Mouse (Mus musculus) stomach, postnatal 0 days (tissue): ENCODE measurements at regions not wholly inside any gene's neighbourhood (a gene's known extent, or its start where the extent isn't known, plus 50 kb on each side); places are given as distances from the start of the nearest gene placed in this dataset.

Experiments used
- ATAC-seq: fragments of 200-750 bp; cut with Nextera tagmentation; 2 replicates; pipeline ENCODE4 v1.8.0; 2017; ENCODE audit not compliant: low FRiP score, low TSS enrichment
- DNase-seq: peaks from one replicate; pipeline ENCODE4 v3.0.0-alpha.2; 2016; ENCODE audit warnings: low spot score
- H3K27ac ChIP-seq: fragments of 300-500 bp; sonication (generic); replicated peaks from 2 replicates; pipeline ENCODE4 v1.5.1; 2014; ENCODE audit warnings: mild to moderate bottlenecking, control low read depth
- H3K27me3 ChIP-seq: fragments of 300-500 bp; sonication (generic); 2 replicates; pipeline ENCODE4 v1.6.1; 2014; ENCODE audit warnings: low read length; ENCODE audit not compliant: control insufficient read depth, insufficient read depth
- H3K36me3 ChIP-seq: fragments of 300-500 bp; sonication (generic); 2 replicates; pipeline ENCODE4 v1.6.1; 2014; ENCODE audit warnings: low read length, mixed read lengths; ENCODE audit not compliant: control insufficient read depth, insufficient read depth
- H3K4me1 ChIP-seq: fragments of 300-500 bp; sonication (generic); replicated peaks from 2 replicates; pipeline ENCODE4 v1.6.1; 2014; ENCODE audit warnings: antibody characterized with exemption; ENCODE audit not compliant: control insufficient read depth, insufficient read depth
- H3K4me2 ChIP-seq: fragments of 300-500 bp; sonication (generic); replicated peaks from 2 replicates; pipeline ENCODE4 v1.6.1; 2014; ENCODE audit warnings: low read depth, mild to moderate bottlenecking, control low read depth, moderate library complexity
- H3K4me3 ChIP-seq: fragments of 300-500 bp; sonication (generic); 2 replicates; pipeline ENCODE4 v1.5.1; 2014; ENCODE audit warnings: low read depth, low read length, control low read depth
- H3K9ac ChIP-seq: fragments of 300-500 bp; sonication (generic); 2 replicates; pipeline ENCODE4 v1.6.1; 2014; ENCODE audit warnings: mild to moderate bottlenecking, low read length, control low read depth, mixed read lengths
- H3K9me3 ChIP-seq: fragments of 300-500 bp; sonication (generic); 2 replicates; pipeline ENCODE4 v1.6.1; 2016; ENCODE audit warnings: low read length; ENCODE audit not compliant: control insufficient read depth
- CTCF ChIP-seq: IDR thresholded peaks from 2 replicates; pipeline ENCODE4 v1.5.1; 2016; ENCODE audit warnings: antibody characterized with exemption, low read depth, mild to moderate bottlenecking, moderate library complexity
- EP300 ChIP-seq: optimal IDR thresholded peaks from 2 replicates; pipeline ENCODE3; 2016; ENCODE audit warnings: antibody characterized with exemption
- WGBS: fragments of 180-500 bp; shearing (Covaris S2); extraction: QIAGEN DNeasy Blood & Tissue Kit; methylation state at CpG from one replicate; pipeline ENCODE4 v1.1.7; 2014; 5-methylcytosine and 5-hydroxymethylcytosine counted together

DNA sequence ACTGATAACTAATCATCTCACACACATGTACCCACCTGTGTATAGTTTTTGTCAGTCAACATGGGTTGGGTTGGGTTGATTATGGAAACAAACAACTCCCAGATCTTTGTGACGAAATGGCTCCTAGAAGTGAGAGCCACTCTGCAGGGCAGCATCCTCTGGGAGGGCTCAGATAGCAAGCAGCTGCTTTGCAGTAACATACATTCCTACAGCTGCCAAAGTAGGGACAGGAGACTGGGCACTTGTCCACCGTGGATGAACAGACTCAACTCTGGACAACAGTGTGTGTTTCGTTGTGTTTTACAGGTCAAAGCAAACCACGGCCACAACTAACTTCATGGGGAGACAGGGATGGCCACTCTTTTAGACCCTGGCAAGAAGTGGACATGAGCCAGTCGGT lies 142.7 kb upstream of the Dapk1 start:
- Histone ChIP-seq H3K36me3 (no peaks in the 10 kb centered on the region), H3K27me3 (no peaks in the 10 kb centered on the region), H3K9me3 (no peaks in the 10 kb centered on the region), H3K4me2 (no peak overlapping the region), H3K4me3 (no peak overlapping the region), H3K9ac (no peak overlapping the region), H3K4me1 (no peaks in the 10 kb centered on the region), H3K27ac (no peak overlapping the region)
- TF ChIP-seq CTCF: no peak
- no peak for TF ChIP-seq EP300
- WGBS: 73% methylated on average over 5 of the region's 5 CpGs
- ATAC-seq (no peak), DNase-seq (no peak)

GRCm38 (mm10) chr13:60466553-60467313 lies 135.0 kb upstream of the Dapk1 start:
- Histone ChIP-seq H3K9ac (no peak overlapping the region), H3K9me3 (no peaks in the 10 kb centered on the region), H3K4me3 (no peak overlapping the region), H3K36me3 (no peaks in the 10 kb centered on the region), H3K4me1 (no peaks in the 10 kb centered on the region), H3K27ac (no peak overlapping the region), H3K4me2 (no peak overlapping the region), H3K27me3 (no peaks in the 10 kb centered on the region)
- TF ChIP-seq CTCF: no peak
- no peak for TF ChIP-seq EP300
- ATAC-seq: no peak
- DNase-seq: no peak
- WGBS: 65% methylated on average over 5 of the region's 5 CpGs

DNA sequence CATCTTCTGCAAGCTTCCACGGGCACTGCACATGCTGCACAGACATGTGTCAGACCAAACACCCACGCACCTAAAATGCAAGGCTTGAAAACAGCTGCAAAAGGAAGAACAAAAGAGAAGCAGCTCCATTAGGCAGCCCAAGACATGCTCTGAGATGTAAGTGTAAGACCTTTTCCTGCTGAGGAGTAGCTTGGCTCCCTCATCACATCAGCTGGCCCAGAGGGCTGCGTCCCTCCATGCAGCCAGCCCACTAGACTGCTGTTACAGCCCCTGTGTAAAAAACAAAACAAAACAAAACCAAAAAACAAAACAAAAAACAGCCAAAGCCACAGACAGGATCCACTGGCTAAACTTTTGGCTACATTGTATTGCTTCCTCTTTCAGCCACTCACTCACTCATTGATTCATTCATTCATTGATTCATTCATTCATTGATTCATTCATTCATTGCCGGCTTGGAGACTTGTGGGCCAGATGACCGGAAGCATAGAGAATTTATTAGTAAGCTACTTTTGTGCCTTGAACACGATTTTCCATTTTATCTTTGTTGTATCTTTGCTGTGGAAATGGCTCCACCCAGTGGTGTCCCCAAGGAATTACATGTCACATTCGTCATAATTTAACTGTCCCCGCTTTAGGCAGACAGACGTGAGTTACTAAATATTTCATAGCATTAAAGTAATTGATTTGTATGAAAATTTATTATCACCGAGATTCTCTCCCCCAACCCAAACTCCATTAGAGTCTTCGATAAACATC lies 133.7 kb upstream of the Dapk1 start:
- DNase-seq: peak; percentile 62
- no peak for ATAC-seq
- H3K4me3 ChIP-seq: no peak overlapping the region
- 19% methylated on average over 11 of the region's 11 CpGs for WGBS
- no peaks in the 10 kb centered on the region for H3K9me3 ChIP-seq
- no peak overlapping the region for H3K27ac ChIP-seq
- H3K4me1 ChIP-seq: no peaks in the 10 kb centered on the region
- no peak overlapping the region for H3K4me2 ChIP-seq
- no peaks in the 10 kb centered on the region for H3K27me3 ChIP-seq
- H3K36me3 ChIP-seq: no peaks in the 10 kb centered on the region
- no peak for TF ChIP-seq EP300
- peak; percentile 96 for TF ChIP-seq CTCF
- H3K9ac ChIP-seq: no peak overlapping the region

DNA sequence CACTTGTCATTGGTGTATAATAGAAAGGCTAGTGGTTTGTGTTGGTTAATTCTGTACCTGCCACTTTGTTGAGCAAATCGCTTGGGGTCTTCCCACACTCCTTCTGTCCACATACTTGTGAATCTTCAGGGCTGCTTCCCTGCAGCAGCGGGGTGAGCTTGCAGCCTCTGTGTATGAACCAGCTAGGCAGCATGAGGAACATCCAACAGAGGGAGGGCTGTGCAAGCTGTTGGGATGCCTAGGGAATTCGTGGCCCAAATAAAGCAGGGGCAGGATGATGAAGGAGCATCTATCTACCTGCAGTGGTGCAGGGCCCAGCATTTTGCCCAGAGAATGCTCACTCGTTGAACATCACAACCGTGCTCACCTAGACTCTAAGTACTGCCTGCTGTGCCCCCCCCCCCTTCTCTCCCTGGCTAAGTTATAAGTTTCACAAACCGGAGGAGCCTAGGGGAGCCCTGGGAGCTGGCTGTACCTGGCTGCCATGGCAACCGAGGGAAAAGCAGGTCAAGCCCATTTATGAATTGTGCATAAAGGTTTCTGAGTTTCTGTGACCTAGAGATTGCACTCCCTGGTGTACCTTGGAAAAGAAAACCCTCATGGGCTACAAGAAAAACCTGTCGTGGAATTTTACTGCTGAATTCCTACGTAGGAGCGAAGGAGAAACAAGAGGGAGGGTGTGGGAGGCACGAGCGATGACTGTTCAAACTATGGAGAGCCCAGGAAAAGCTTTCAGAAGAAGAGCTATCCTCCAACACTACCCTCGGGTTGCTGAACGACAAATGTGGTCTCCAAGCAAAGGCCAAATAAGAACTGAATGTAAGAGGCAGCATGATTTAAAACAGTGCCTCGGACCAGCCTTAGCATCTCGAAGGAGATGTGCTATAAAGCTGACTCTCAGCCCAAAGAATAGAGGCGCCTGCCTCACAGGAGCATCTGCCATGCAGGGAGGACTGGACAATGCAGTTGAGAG lies 131.0 kb upstream of the Dapk1 start:
- DNase-seq (no peak), ATAC-seq (no peak)
- H3K9me3 ChIP-seq: no peaks in the 10 kb centered on the region
- H3K4me1 ChIP-seq: no peaks in the 10 kb centered on the region
- no peak overlapping the region for H3K9ac ChIP-seq
- H3K4me3 ChIP-seq: no peak overlapping the region
- no peak overlapping the region for H3K27ac ChIP-seq
- TF ChIP-seq CTCF: no peak
- no peak for TF ChIP-seq EP300
- WGBS: 58% methylated on average over 17 of the region's 17 CpGs
- H3K4me2 ChIP-seq: no peak overlapping the region
- H3K36me3 ChIP-seq: no peaks in the 10 kb centered on the region
- H3K27me3 ChIP-seq: no peaks in the 10 kb centered on the region

DNA sequence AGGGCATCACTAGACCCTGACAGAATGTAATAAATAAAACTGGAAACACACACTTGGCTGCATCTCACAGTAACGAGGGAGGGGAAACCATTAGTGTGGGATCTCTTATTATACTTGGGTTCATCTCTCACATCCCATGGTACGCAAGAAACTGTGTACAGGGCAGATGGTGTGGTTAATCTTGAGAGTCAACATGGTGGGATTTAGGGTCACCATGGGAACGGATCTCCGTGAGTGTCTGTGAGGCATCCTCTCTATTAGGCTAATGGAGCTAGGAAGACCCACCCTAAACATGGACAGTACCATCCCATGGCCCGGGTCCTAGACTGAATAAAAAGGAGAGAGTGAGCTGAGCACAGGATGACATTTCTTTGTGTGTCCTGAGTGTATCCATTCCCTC lies 130.1 kb upstream of the Dapk1 start:
- Histone ChIP-seq H3K27me3 (no peaks in the 10 kb centered on the region), H3K4me3 (no peak overlapping the region), H3K9me3 (no peaks in the 10 kb centered on the region), H3K27ac (no peak overlapping the region), H3K36me3 (no peaks in the 10 kb centered on the region), H3K4me2 (no peak overlapping the region), H3K9ac (no peak overlapping the region), H3K4me1 (no peaks in the 10 kb centered on the region)
- ATAC-seq (no peak), DNase-seq (no peak)
- 74% methylated on average over 5 of the region's 5 CpGs for WGBS
- TF ChIP-seq CTCF (no peak), EP300 (no peak)
